Mouse (Mus musculus) intestine, postnatal 0 days (tissue): ENCODE data around the gene Ctdspl. TPM values are rescaled to one million over a fixed set of nuclear protein-coding genes. Genes with fewer than 3 reads are reported as not detected.

Experiments
- ATAC-seq: fragments of 200-750 bp; cut with Nextera tagmentation; 2 replicates; pipeline ENCODE4 v1.8.0; 2017; ENCODE audit warnings: mild to moderate bottlenecking, moderate TSS enrichment, moderate library complexity
- H3K27ac ChIP-seq: fragments of 300-500 bp; sonication (generic); 2 replicates; pipeline ENCODE4 v1.5.1; 2014; ENCODE audit warnings: mild to moderate bottlenecking, low read depth, low read length, moderate library complexity
- H3K27me3 ChIP-seq: fragments of 300-500 bp; sonication (generic); replicated peaks from 2 replicates; pipeline ENCODE4 v1.6.1; 2014; ENCODE audit warnings: low read length, mixed read lengths; ENCODE audit not compliant: control insufficient read depth, insufficient read depth
- H3K36me3 ChIP-seq: fragments of 300-500 bp; sonication (generic); 2 replicates; pipeline ENCODE4 v1.6.1; 2014; ENCODE audit warnings: mild to moderate bottlenecking, moderate library complexity; ENCODE audit not compliant: control insufficient read depth, insufficient read depth
- H3K4me1 ChIP-seq: fragments of 300-500 bp; sonication (generic); replicated peaks from 2 replicates; pipeline ENCODE4 v1.6.1; 2014; ENCODE audit warnings: antibody characterized with exemption, low read length, mixed read lengths; ENCODE audit not compliant: control insufficient read depth, insufficient read depth
- H3K4me2 ChIP-seq: fragments of 300-500 bp; sonication (generic); replicated peaks from 2 replicates; pipeline ENCODE4 v1.6.1; 2014; ENCODE audit warnings: low read depth, mild to moderate bottlenecking, moderate library complexity
- H3K4me3 ChIP-seq: fragments of 300-500 bp; sonication (generic); 2 replicates; pipeline ENCODE4 v1.5.1; 2014; ENCODE audit warnings: low read depth, low read length
- H3K9ac ChIP-seq: fragments of 300-500 bp; sonication (generic); 2 replicates; pipeline ENCODE4 v1.6.1; 2014; ENCODE audit warnings: mild to moderate bottlenecking, low read depth, low read length
- H3K9me3 ChIP-seq: fragments of 300-500 bp; sonication (generic); 2 replicates; pipeline ENCODE4 v1.6.1; 2016; ENCODE audit warnings: mixed run types; ENCODE audit not compliant: control insufficient read depth
- CTCF ChIP-seq: sonication (generic); IDR thresholded peaks from 2 replicates; pipeline ENCODE4 v1.5.1; 2016; ENCODE audit warnings: low read depth, mild to moderate bottlenecking, control low read depth, antibody characterized with exemption, moderate library complexity
- WGBS: fragments of 180-500 bp; shearing (Covaris S2); extraction: QIAGEN DNeasy Blood & Tissue Kit; methylation state at CpG from one replicate; pipeline ENCODE4 v1.1.7; 2014; 5-methylcytosine and 5-hydroxymethylcytosine counted together
- polyA plus RNA-seq: library from polyadenylated mRNA; unstranded; fragments of >200 nt; fragmentation: Nextera tagmentation; extraction: Ambion mirVana; gene quantifications from 2 replicates; pipeline ENCODE4 v1.2.1, GENCODE M21; 2015

The Ctdspl gene
- polyA plus RNA-seq, 1 experiment from 2014 or later: 17.0 TPM

GRCm38 (mm10) chr9:118924554-118925085 is 1.6 kb upstream of the Ctdspl start:
- 25% methylated on average over 16 of the region's 16 CpGs for WGBS
- Histone ChIP-seq H3K4me3 (peak overlapping the region; percentile 68), H3K9ac (peak overlapping the region; percentile 43), H3K27ac (no peak overlapping the region), H3K27me3 (no peaks in the 10 kb centered on the region), H3K4me2 (peak overlapping the region; percentile 79), H3K4me1 (peaks cover 7% of the 10 kb centered on the region; the same call in 1 of the 2 replicates), H3K36me3 (no peaks in the 10 kb centered on the region), H3K9me3 (no peaks in the 10 kb centered on the region)
- ATAC-seq: no peak
- no peak for TF ChIP-seq CTCF

- Histone ChIP-seq H3K27ac (peak overlapping the region; percentile 91), H3K9ac (peak overlapping the region; percentile 77), H3K27me3 (no peaks in the 10 kb centered on the region), H3K9me3 (no peaks in the 10 kb centered on the region), H3K4me1 (peaks cover 7% of the 10 kb centered on the region; the same call in 1 of the 2 replicates), H3K36me3 (no peaks in the 10 kb centered on the region), H3K4me3 (peak overlapping the region; percentile 68), H3K4me2 (peak overlapping the region; percentile 79)
- under 1% methylated on average over 53 of the region's 53 CpGs for WGBS
- peak; percentile 83 for ATAC-seq
- no peak for TF ChIP-seq CTCF
These were observed 755 bp upstream of the Ctdspl start for GRCm38 (mm10) chr9:118925286-118926110.

DNA sequence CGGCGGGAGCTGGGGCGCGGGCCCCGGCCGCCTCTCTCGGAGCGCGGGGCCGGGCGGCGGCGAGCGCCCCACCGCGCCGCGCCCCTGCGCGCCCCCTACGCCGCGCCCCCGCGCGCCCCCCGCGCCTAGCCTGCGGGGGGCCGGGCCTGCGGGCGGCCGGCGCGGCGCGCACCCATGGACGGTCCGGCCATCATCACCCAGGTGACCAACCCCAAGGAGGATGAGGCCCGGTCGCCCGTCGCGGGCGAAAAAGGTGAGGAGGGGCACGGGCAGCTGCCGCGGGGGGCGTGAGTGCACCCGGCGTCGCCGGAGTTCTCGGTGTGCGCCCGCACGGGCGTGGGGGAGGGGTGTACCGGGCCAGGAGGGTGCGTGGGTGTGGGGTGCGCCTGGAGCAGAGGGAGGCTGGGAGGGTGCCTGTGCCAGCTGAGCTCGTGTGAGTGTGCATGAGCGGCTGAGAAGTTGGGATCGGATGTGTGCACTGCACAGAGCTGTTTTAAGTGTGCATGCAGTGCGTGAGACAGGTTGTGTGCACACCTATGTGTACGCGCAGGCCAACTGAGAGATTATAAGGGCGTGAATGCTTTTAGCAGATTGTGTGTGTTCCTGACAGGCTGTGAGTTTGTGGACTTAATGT is 552 bp downstream of the Ctdspl start:
- 2% methylated on average over 31 of the region's 68 CpGs for WGBS
- Histone ChIP-seq H3K4me2 (peak overlapping the region; percentile 79), H3K9ac (peak overlapping the region; percentile 77), H3K4me1 (peaks cover 7% of the 10 kb centered on the region; the same call in 1 of the 2 replicates), H3K27ac (peak overlapping the region; percentile 91), H3K9me3 (no peaks in the 10 kb centered on the region), H3K4me3 (peak overlapping the region; percentile 68), H3K36me3 (no peaks in the 10 kb centered on the region), H3K27me3 (no peaks in the 10 kb centered on the region)
- peak; percentile 26 for ATAC-seq
- TF ChIP-seq CTCF: no peak

GRCm38 (mm10) chr9:118927501-118927900 is 1.2 kb downstream of the Ctdspl start:
- WGBS: 11% methylated on average over 8 of the region's 8 CpGs
- no peak for ATAC-seq
- H3K27ac ChIP-seq: peak overlapping the region; percentile 73; the same call in 1 of the 2 replicates

GRCm38 (mm10) chr9:118928007-118928406 is 1.8 kb downstream of the Ctdspl start:
- Histone ChIP-seq H3K4me1 (peaks cover 7% of the 10 kb centered on the region; the same call in 1 of the 2 replicates), H3K27ac (peak overlapping the region; percentile 73), H3K27me3 (no peaks in the 10 kb centered on the region), H3K9me3 (no peaks in the 10 kb centered on the region), H3K36me3 (no peaks in the 10 kb centered on the region), H3K9ac (peak overlapping the region; percentile 38; the same call in 1 of the 2 replicates), H3K4me2 (peak overlapping the region; percentile 79), H3K4me3 (peak overlapping the region; percentile 68)
- WGBS: 48% methylated on average over 2 of the region's 2 CpGs
- ATAC-seq: no peak
- no peak for TF ChIP-seq CTCF

More at GRCm38 (mm10) chr9:118927501-118927900, 1.2 kb downstream of the Ctdspl start:
- H3K36me3 ChIP-seq: no peaks in the 10 kb centered on the region
- no peaks in the 10 kb centered on the region for H3K9me3 ChIP-seq
- peak overlapping the region; percentile 77 for H3K9ac ChIP-seq
- H3K27me3 ChIP-seq: no peaks in the 10 kb centered on the region
- TF ChIP-seq CTCF: no peak
- H3K4me2 ChIP-seq: peak overlapping the region; percentile 79
- peaks cover 7% of the 10 kb centered on the region; the same call in 1 of the 2 replicates for H3K4me1 ChIP-seq
- peak overlapping the region; percentile 68 for H3K4me3 ChIP-seq

- no peak for TF ChIP-seq CTCF
- H3K9ac ChIP-seq: peak overlapping the region; percentile 38
- H3K36me3 ChIP-seq: no peaks in the 10 kb centered on the region
- H3K27ac ChIP-seq: peak overlapping the region; percentile 73
- no peaks in the 10 kb centered on the region for H3K27me3 ChIP-seq
- peak; percentile 28 for ATAC-seq
- 35% methylated on average over 7 of the region's 7 CpGs for WGBS
- H3K4me2 ChIP-seq: peak overlapping the region; percentile 79
- peaks cover 7% of the 10 kb centered on the region; the same call in 1 of the 2 replicates for H3K4me1 ChIP-seq
- peak overlapping the region; percentile 68; the same call in 1 of the 2 replicates for H3K4me3 ChIP-seq
- H3K9me3 ChIP-seq: no peaks in the 10 kb centered on the region
These were observed 2.4 kb downstream of the Ctdspl start for GRCm38 (mm10) chr9:118928656-118929055.
